Mouse (Mus musculus) testis, postnatal 14 days (tissue): ENCODE measurements at regions not wholly inside any gene's neighbourhood (a gene's known extent, or its start where the extent isn't known, plus 50 kb on each side); places are given as distances from the start of the nearest gene placed in this dataset.
"Not testable (repeated sequence)": the region's sequence is repeated elsewhere in the genome, so short reads cannot be mapped to it uniquely, and the experiment has no call there.

ENCODE experiments used
- DNase-seq: peaks from one replicate; pipeline ENCODE4 v3.0.0; 2021; ENCODE audit warnings: low spot score

DNA sequence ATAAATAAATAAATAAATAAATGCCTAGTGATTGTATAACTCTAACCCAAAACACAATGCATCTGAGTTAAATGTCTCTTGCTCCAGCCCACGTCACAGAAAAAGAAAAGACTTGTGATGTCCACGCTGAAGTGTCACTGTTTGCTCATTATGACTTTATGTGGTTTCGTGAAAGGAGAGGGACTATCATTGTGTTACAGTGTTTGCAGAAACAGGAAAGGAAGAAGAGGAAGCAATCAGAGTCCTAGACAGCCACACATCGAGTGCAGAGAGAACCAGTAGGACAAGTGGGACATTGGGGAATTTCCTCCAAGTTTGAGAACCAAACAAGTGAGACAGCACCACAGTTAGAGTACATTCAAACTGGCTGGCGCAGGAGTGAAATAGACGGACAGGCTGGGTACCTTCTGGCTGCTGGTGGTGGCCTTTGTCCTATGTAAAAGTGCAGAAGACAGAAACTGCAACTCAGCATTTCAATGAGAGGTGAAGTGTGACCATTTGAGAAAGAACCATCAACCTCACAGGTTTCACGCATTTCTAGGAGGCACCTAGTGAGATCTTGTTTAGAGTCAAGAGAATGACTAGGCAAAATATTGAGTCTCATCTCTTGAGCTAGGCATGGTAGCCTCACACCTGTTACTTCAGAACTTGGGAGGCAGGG is 59.6 kb downstream of the Fasl start:
- DNase-seq, result no peak

- DNase-seq, result not testable (repeated sequence)
Observed at GRCm38 (mm10) chr1:161727357-161727756, 60.9 kb downstream of the Fasl start.

GRCm38 (mm10) chr1:161726098-161726497 is 62.2 kb downstream of the Fasl start:
- DNase-seq, result not testable (repeated sequence)

DNA sequence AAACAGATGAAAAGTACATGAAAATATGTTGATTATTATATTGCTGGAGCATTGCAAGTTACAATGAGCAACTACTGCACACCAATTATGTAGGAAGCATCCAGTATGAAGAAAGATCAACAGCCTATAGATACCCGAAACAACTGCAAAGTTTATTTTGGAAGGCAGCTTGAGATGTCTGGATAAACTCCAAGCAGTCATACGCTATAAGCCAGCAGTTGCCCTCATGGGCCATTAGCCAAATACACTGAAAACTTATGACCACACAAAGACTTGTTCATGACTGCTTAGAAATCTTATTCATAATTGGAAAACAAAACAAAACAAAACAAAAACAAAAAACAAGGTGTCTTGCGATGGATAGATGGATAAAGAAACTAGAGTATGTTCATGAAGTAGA is 68.4 kb downstream of the Fasl start:
- DNase-seq, result no peak

- no peak for DNase-seq
Observed at GRCm38 (mm10) chr1:161718254-161718653, 70.0 kb downstream of the Fasl start.

- DNase-seq, result no peak
Observed at GRCm38 (mm10) chr1:161712918-161713317, 75.4 kb downstream of the Fasl start.

- no peak for DNase-seq
Observed at GRCm38 (mm10) chr1:161712283-161712682, 76.0 kb downstream of the Fasl start.

DNA sequence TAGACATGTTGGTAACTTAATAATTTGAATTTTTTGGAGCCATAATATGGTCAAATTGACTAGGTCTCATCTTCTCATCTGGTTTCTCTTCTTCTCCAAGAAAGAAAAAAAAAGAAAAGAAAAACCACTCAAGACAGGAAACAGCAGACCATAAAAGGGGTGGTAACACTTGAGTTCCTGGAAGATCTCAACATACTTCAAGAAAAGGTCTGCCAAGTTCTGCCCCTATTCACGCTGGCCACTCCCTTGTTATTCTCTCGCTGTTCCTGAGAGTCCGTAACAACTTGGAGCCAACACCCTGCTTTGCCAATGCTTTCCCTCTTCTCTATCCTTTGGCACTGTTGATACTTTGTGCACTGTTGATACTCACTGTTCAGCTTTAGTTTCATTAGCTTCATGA is 81.2 kb downstream of the Fasl start:
- no peak for DNase-seq

GRCm38 (mm10) chr1:161704961-161705360 is 83.3 kb downstream of the Fasl start:
- no peak for DNase-seq

DNA sequence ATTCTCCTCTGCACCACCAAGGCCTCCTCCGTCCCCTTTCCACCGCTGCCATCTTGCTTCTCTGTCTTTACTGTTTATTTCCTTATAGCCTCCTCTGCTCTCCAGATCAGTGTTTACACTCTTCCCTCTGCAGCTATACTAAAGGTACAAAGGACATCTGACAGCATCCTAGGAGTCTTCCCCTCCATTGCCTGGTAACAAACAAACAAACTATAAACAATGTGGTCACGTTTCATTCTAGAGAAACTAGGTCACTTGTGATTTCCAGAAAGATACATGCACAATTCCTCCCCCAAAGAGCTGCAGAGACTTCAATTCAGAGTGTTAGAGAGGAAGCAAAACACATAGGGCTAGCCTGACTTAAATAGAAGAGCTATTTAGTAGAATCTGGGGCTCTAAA is 83.8 kb downstream of the Fasl start:
- DNase-seq, result no peak

DNA sequence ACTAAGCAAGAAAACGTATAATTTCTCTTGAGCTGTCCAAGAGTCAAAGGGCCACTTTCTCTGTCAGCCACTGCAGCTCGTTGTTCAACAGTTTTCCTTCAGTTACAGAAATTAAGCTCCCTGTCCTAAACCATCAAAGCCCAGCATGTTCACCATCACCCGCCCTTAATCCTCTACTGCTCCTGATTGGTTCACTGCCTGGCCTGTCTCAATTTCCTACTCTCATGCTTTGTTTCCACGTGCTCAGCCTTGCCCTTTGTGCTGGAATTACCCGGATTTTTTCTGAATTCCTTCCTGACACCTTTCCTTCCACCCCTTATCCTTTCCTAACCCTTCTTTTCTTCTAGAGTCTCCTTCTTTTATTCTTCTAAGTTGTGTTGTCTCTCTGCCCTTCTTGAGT is 92.4 kb downstream of the Fasl start:
- no peak for DNase-seq

DNA sequence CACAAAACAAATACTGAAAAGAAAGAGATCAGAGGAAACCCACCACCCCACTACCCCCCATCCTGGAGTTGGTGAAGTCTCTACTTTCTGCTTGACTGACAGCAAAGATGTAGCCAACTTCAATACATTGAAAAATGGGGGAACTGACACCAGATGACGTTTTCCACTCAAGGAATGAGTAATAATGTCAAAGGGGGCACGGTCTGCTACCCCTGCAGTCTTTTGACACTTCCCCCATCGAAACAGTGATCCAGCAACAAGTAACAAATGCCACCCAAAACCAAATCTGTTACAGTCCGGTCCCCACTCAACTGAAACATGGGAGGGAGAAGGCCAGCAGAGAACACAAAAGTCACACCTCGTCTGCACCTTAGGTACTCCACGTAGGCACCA is 94.5 kb downstream of the Fasl start:
- DNase-seq, result no peak

GRCm38 (mm10) chr1:161692836-161693767 is 95.2 kb downstream of the Fasl start:
- DNase-seq, result no peak

DNA sequence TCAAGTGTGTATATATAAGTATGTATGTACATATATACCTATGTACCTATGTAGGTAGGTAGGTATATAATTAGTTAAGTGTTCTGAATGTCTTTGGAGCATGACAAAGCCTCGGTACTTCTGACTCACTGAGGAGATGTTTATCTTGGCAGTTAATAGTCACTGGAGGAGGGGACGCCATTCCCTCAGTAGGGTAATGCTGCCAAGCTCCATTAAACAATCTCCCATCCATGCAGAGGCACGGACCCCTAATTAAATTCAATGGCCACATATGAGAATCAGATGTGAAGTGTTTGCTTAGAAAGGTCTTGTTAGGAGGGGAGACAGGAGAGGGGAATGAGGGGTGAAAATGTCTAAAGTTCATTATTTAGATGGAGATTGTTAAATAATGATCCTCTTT is 99.3 kb downstream of the Fasl start:
- no peak for DNase-seq

- DNase-seq, result peak; percentile 37
Observed at GRCm38 (mm10) chr1:161687548-161687947, 100.7 kb downstream of the Fasl start.

GRCm38 (mm10) chr1:161680558-161680957 is 107.7 kb downstream of the Fasl start:
- DNase-seq, result no peak

DNA sequence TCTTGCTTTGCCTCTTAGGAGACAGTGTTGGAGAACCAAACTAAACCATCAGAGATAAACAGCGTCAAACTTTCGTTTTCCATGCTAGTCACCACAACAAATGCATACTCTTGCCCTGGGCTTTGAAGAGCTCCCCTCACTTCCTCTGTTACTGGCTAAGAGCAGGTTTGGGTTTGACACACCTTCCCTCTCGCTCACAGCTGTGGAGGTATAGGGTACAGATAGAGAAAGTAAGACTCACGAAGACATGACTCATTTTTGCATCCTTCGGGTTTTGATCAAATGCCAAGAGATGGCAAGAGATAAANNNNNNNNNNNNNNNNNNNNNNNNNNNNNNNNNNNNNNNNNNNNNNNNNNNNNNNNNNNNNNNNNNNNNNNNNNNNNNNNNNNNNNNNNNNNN is 117.4 kb downstream of the Fasl start:
- DNase-seq, result no peak

GRCm38 (mm10) chr1:161664321-161664720 is 124.0 kb downstream of the Fasl start:
- DNase-seq, result no peak

DNA sequence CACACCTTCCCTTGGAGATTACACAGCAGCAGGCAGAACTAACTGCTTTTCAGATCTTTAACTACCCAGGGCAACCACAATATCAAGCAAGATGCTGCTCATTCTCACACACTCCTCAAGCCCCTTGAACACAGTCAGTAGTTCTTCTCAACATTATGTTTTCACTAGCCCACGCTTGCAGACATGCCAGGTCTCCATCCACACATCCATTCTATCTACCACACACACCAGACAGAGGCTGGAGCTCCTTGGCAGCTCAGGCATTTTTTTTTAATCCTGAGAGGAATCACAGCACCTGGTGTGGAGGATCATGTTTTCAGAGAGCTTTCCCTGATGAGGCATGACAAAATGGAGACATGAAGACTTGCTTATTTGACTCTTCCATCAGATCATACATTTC is 124.9 kb downstream of the Fasl start:
- no peak for DNase-seq

DNA sequence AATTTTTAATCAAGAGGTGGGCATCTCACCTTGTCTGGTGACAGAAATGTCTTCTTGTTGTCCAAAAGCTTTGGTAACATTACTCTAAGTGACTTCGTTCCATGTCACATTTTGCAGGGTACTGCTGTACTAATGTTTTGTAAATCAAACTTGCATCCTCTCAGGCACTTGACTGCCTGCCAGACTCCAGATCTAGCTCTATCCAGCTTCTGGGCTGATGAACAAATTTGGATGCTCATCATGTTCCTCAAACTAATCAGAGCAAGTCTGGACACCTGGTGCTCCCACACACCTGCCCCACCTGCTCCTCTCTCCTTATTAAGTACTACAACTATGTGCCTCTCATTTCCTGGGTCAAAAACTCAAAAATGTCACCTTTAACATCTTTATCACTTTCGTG is 126.1 kb downstream of the Fasl start:
- no peak for DNase-seq

- DNase-seq, result no peak
Observed at GRCm38 (mm10) chr1:161657511-161657910, 130.8 kb downstream of the Fasl start.

DNA sequence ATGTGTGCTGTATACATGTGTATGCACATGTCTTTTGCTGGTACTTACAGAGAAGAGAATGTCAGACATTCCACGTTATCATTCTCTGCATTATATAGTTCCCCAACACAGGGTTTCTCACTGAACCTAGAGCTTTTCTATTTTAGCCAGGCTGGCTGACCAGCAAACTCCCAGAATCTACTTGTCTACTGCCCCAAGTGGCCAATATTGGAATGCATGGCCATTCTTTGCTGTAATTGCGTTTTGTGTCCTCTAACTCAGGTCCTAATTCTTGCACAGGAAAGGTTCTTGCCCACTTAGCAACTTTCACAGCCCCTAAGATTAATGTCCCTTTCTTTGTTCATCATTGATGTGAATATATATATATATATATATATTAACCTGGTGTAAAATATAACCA is 138.9 kb downstream of the Fasl start:
- no peak for DNase-seq

GRCm38 (mm10) chr1:161632098-161632497 is 137.6 kb downstream of the Tnfsf18 start:
- DNase-seq, result no peak

- no peak for DNase-seq
Observed at GRCm38 (mm10) chr1:161621291-161621690, 126.8 kb downstream of the Tnfsf18 start.
